Mouse (Mus musculus): ENCODE results near the gene Olfr862.

Olfr862 gene

GRCm38 (mm10) chr9:19887904-19888303 lies at the start of gene Olfr862:
Gene Olfr862, minus strand, starts transcription at chr9:19888004.
- DNase-seq = no peak

GRCm38 (mm10) chr9:19916565-19916964 lies 28.8 kb upstream of the Olfr862 start, which contains the start of gene Olfr77:
Gene Olfr77, plus strand, starts transcription at chr9:19916865.
- no peak for DNase-seq

- DNase-seq = no peak
Observed at GRCm38 (mm10) chr9:19911170-19911569, 23.4 kb upstream of the Olfr862 start.

GRCm38 (mm10) chr9:19849647-19850046 lies 38.2 kb downstream of the Olfr862 start, which contains the start of gene Olfr860:
Gene Olfr860, minus strand, starts transcription at chr9:19849747.
- no peak for DNase-seq

Measured in cerebellum, adult 9-11 months (tissue).